Mouse (Mus musculus): ENCODE data around the gene Gm21773.
"Not testable (repeated sequence)": the region's sequence is repeated elsewhere in the genome, so short reads cannot be mapped to it uniquely, and the experiment has no call there.

The Gm21773 gene

DNA sequence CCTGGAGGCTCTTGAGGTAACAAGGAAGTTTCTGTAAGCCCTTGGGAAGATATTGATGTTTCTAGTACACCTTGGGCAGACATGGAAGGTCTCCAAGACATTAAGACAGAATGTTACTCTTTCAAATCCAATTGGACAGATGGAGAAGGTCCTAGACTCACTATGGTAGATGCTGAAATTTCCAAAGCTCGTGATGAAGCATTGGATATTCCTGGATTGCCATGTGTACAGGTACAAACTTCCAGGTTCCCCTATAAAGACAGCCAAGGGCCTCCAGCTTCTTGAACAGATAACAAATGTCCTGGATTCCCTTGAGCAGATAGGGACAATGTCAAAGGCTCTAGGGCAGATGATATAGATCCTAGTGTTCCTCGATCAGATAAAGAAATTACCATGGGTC lies at the start of gene Gm21773:
Gene Gm21773, minus strand, starts transcription at position 101 of the 400 bp plus-strand sequence.
- DNase-seq (ENCODE audit: low spot score in 2 of 2): not testable (repeated sequence)

Measured in urinary bladder, adult 18-20 months (tissue).